Mouse (Mus musculus): Measurements from ENCODE around the gene Il17f. TPM values are rescaled to one million over a fixed set of nuclear protein-coding genes. Genes with fewer than 3 reads are reported as not detected.
"Not testable (repeated sequence)": the region's sequence is repeated elsewhere in the genome, so short reads cannot be mapped to it uniquely, and the experiment has no call there.

The Il17f gene
- polyA plus RNA-seq, 1 experiment from 2014 or later, result not detected

- no peak for ATAC-seq (ENCODE audit: low FRiP score)
- H3K4me3 ChIP-seq (ENCODE audit: low read depth, low read length), result no peak overlapping the region
- H3K4me1 ChIP-seq (replicated peaks; ENCODE audit: control insufficient read depth, insufficient read depth, low read length), result no peaks in the 10 kb centered on the region
- H3K27me3 ChIP-seq (ENCODE audit: control insufficient read depth, insufficient read depth, low read length), result no peaks in the 10 kb centered on the region
- H3K27ac ChIP-seq (ENCODE audit: low read depth, low read length), result no peak overlapping the region
- no peaks in the 10 kb centered on the region for H3K9me3 ChIP-seq (ENCODE audit: control insufficient read depth, low read length)
- peaks cover 4% of the 10 kb centered on the region; the same call in 1 of the 2 replicates for H3K36me3 ChIP-seq (ENCODE audit: control insufficient read depth, insufficient read depth, low read length)
- H3K4me2 ChIP-seq (replicated peaks; ENCODE audit: low read depth, low read length), result no peak overlapping the region
- 93% methylated on average over 2 of the region's 2 CpGs for WGBS
- H3K9ac ChIP-seq (ENCODE audit: low read depth, low read length), result no peak overlapping the region
- DNase-seq (ENCODE audit: low spot score), result no peak
These were observed 10.9 kb upstream of the Il17f start for GRCm38 (mm10) chr1:20801275-20801674.

DNA sequence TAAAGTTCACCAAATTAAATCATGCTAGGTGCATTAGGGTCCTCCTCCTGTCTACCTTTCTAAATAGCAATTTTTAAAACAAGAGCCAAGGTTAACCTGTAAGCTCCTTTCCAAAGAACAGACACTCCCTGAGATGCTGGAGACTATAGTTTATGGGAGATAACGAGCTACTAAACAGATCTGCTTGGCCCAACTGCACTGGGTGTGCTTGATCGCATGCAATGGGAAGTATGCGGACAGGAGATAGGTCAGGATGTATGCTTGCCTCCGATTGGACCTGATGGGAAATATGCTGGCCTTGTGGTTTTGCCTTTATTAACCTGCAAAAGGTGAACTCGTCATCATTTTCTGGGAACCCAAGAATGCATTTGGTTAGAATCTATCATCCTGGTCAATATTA lies 4.8 kb upstream of the Il17f start:
- Histone ChIP-seq H3K27ac (ENCODE audit: low read depth, low read length) (no peak overlapping the region), H3K4me3 (ENCODE audit: low read depth, low read length) (no peak overlapping the region), H3K9ac (ENCODE audit: low read depth, low read length) (no peak overlapping the region), H3K27me3 (ENCODE audit: control insufficient read depth, insufficient read depth, low read length) (no peaks in the 10 kb centered on the region), H3K36me3 (ENCODE audit: control insufficient read depth, insufficient read depth, low read length) (no peaks in the 10 kb centered on the region), H3K4me1 (replicated peaks; ENCODE audit: control insufficient read depth, insufficient read depth, low read length) (no peaks in the 10 kb centered on the region), H3K4me2 (replicated peaks; ENCODE audit: low read depth, low read length) (no peak overlapping the region), H3K9me3 (ENCODE audit: control insufficient read depth, low read length) (no peaks in the 10 kb centered on the region)
- ATAC-seq (ENCODE audit: low FRiP score) (no peak), DNase-seq (ENCODE audit: low spot score) (no peak)
- WGBS, result 93% methylated on average over 5 of the region's 5 CpGs

DNA sequence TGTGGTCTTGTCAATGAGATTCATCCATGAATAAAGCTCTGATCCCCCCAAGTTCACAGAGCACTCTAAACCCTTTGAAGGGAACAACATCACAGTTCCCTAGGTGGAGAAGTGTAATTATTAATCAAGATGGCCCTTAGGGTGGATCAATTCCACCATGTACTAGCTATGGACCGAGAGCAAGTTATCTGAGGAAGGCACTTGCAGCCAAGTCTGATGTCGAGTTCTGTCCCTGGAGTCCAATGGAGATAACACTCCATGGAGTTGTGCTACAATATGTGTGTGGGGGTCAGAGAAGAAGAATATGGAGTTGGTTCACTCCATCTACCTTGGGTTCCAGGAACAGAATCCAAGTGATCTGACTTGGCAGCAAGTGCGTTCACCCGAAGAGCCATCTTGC lies 4.3 kb upstream of the Il17f start:
- Histone ChIP-seq H3K36me3 (ENCODE audit: control insufficient read depth, insufficient read depth, low read length) (no peaks in the 10 kb centered on the region), H3K4me2 (replicated peaks; ENCODE audit: low read depth, low read length) (no peak overlapping the region), H3K27ac (ENCODE audit: low read depth, low read length) (no peak overlapping the region), H3K4me3 (ENCODE audit: low read depth, low read length) (no peak overlapping the region), H3K4me1 (replicated peaks; ENCODE audit: control insufficient read depth, insufficient read depth, low read length) (no peaks in the 10 kb centered on the region), H3K9ac (ENCODE audit: low read depth, low read length) (no peak overlapping the region), H3K9me3 (ENCODE audit: control insufficient read depth, low read length) (no peaks in the 10 kb centered on the region), H3K27me3 (ENCODE audit: control insufficient read depth, insufficient read depth, low read length) (no peaks in the 10 kb centered on the region)
- ATAC-seq (ENCODE audit: low FRiP score) (no peak), DNase-seq (ENCODE audit: low spot score) (no peak)
- 96% methylated on average over 4 of the region's 4 CpGs for WGBS

DNA sequence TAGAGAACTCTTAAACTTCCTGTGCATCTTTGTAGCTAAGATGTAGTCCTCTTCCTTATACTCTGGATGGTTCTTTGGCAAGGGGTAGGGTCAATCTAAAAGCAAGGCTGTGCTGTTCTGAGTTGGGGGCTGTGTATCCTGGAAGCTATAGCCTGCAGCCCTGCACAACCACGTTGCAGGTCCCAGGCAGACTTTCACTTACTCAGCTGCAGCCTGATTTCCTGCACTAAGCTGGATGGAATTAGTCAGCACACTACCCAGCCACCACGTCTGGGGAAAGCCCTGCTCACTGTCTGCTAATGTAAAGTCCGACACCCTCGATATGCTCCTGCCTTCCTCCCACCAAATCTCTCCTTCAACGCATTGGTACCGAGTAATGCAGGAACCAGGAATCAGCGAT lies 997 bp upstream of the Il17f start:
- no peaks in the 10 kb centered on the region for H3K36me3 ChIP-seq (ENCODE audit: control insufficient read depth, insufficient read depth, low read length)
- no peak overlapping the region for H3K9ac ChIP-seq (ENCODE audit: low read depth, low read length)
- no peaks in the 10 kb centered on the region for H3K9me3 ChIP-seq (ENCODE audit: control insufficient read depth, low read length)
- H3K4me1 ChIP-seq (replicated peaks; ENCODE audit: control insufficient read depth, insufficient read depth, low read length), result no peaks in the 10 kb centered on the region
- no peak overlapping the region for H3K27ac ChIP-seq (ENCODE audit: low read depth, low read length)
- no peak overlapping the region for H3K4me2 ChIP-seq (replicated peaks; ENCODE audit: low read depth, low read length)
- 80% methylated on average over 7 of the region's 7 CpGs for WGBS
- ATAC-seq (ENCODE audit: low FRiP score), result no peak
- no peak for DNase-seq (ENCODE audit: low spot score)
- H3K27me3 ChIP-seq (ENCODE audit: control insufficient read depth, insufficient read depth, low read length), result no peaks in the 10 kb centered on the region
- H3K4me3 ChIP-seq (ENCODE audit: low read depth, low read length), result no peak overlapping the region

DNA sequence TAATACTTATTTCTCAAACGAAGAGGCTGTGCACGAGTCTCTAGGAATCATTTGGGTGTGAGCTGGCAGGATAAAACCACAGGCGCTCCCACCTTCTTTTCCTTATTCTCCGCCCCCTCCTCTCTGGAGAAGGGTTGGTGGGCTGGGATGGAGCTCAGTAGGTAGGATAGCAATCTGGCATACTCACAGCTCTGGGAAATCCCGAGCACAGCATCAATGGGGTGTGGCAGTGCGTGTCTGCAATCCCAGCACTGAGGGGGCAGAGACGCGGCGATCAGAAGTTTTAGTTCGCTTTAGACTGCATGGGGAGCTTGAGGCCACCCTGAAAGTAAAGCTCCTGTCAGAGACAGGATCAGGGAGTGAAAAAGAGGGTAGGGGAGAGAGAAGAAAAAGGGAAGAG lies 2.0 kb downstream of the Il17f start:
- H3K4me1 ChIP-seq (replicated peaks; ENCODE audit: control insufficient read depth, insufficient read depth, low read length), result no peaks in the 10 kb centered on the region
- WGBS, result 46% methylated on average over 10 of the region's 10 CpGs
- H3K9me3 ChIP-seq (ENCODE audit: control insufficient read depth, low read length), result no peaks in the 10 kb centered on the region
- H3K36me3 ChIP-seq (ENCODE audit: control insufficient read depth, insufficient read depth, low read length), result no peaks in the 10 kb centered on the region
- H3K27me3 ChIP-seq (ENCODE audit: control insufficient read depth, insufficient read depth, low read length), result no peaks in the 10 kb centered on the region
- ATAC-seq (ENCODE audit: low FRiP score) (no peak), DNase-seq (ENCODE audit: low spot score) (no peak)
- H3K9ac ChIP-seq (ENCODE audit: low read depth, low read length), result no peak overlapping the region
- H3K4me2 ChIP-seq (replicated peaks; ENCODE audit: low read depth, low read length), result no peak overlapping the region
- H3K4me3 ChIP-seq (ENCODE audit: low read depth, low read length), result no peak overlapping the region
- H3K27ac ChIP-seq (ENCODE audit: low read depth, low read length), result no peak overlapping the region

DNA sequence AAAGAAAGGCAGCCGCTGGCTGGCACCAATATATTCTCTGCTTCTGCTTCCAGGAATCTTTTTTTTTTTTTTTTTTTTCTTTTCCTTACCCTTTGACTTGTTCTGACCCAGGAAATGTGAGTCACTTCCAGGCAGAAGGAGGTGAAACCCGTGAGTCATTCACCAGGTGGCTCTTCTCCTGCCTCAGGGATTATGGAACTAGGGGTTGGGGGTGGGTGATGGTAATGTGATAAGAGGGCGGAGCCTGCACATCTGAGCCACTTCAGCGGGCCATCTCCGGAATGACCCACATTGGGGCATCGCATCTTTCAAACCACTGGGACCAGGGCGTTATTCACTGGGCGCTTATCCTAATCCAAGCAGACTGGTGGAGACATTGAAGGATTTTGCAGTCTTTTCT lies 3.4 kb downstream of the Il17f start:
- no peak for ATAC-seq (ENCODE audit: low FRiP score)
- Histone ChIP-seq H3K4me3 (ENCODE audit: low read depth, low read length) (no peak overlapping the region), H3K4me2 (replicated peaks; ENCODE audit: low read depth, low read length) (no peak overlapping the region), H3K27ac (ENCODE audit: low read depth, low read length) (no peak overlapping the region), H3K27me3 (ENCODE audit: control insufficient read depth, insufficient read depth, low read length) (no peaks in the 10 kb centered on the region), H3K9me3 (ENCODE audit: control insufficient read depth, low read length) (no peaks in the 10 kb centered on the region), H3K4me1 (replicated peaks; ENCODE audit: control insufficient read depth, insufficient read depth, low read length) (no peaks in the 10 kb centered on the region), H3K36me3 (ENCODE audit: control insufficient read depth, insufficient read depth, low read length) (no peaks in the 10 kb centered on the region), H3K9ac (ENCODE audit: low read depth, low read length) (no peak overlapping the region)
- DNase-seq (ENCODE audit: low spot score), result no peak
- 50% methylated on average over 8 of the region's 8 CpGs for WGBS

DNA sequence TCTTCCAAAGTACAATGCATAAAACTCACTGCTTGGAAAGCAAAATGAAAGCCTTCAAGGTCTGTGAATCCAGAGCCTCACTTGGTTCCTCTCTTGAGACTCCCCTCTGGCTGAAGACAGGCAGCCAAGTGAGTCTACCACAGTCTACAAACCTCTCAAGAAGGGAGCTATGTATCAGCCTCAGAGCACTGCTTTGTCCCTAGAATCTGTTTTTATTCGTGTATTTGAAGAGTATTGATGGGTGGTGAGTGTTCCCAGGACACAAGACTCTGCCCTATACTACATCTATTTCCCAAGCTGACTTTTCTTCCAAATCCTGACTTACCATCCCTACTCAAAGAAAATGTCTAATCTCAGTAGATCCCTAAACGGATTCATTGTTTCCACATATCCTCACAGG lies 12.1 kb downstream of the Il17f start:
- no peaks in the 10 kb centered on the region for H3K27me3 ChIP-seq (ENCODE audit: control insufficient read depth, insufficient read depth, low read length)
- DNase-seq (ENCODE audit: low spot score) (no peak), ATAC-seq (ENCODE audit: low FRiP score) (no peak)
- no peak overlapping the region for H3K27ac ChIP-seq (ENCODE audit: low read depth, low read length)
- H3K4me2 ChIP-seq (replicated peaks; ENCODE audit: low read depth, low read length), result no peak overlapping the region
- no peak overlapping the region for H3K4me3 ChIP-seq (ENCODE audit: low read depth, low read length)
- WGBS, result 81% methylated on average over 2 of the region's 2 CpGs
- no peaks in the 10 kb centered on the region for H3K36me3 ChIP-seq (ENCODE audit: control insufficient read depth, insufficient read depth, low read length)
- no peaks in the 10 kb centered on the region for H3K4me1 ChIP-seq (replicated peaks; ENCODE audit: control insufficient read depth, insufficient read depth, low read length)
- H3K9me3 ChIP-seq (ENCODE audit: control insufficient read depth, low read length), result no peaks in the 10 kb centered on the region
- H3K9ac ChIP-seq (ENCODE audit: low read depth, low read length), result no peak overlapping the region

GRCm38 (mm10) chr1:20774026-20774730 lies 16.2 kb downstream of the Il17f start:
- H3K9me3 ChIP-seq (ENCODE audit: control insufficient read depth, low read length); H3K27me3 ChIP-seq (ENCODE audit: control insufficient read depth, insufficient read depth, low read length); H3K9ac ChIP-seq (ENCODE audit: low read depth, low read length); H3K36me3 ChIP-seq (ENCODE audit: control insufficient read depth, insufficient read depth, low read length); H3K27ac ChIP-seq (ENCODE audit: low read depth, low read length); H3K4me1 ChIP-seq (replicated peaks; ENCODE audit: control insufficient read depth, insufficient read depth, low read length); ATAC-seq (ENCODE audit: low FRiP score); DNase-seq (ENCODE audit: low spot score); H3K4me3 ChIP-seq (ENCODE audit: low read depth, low read length); H3K4me2 ChIP-seq (replicated peaks; ENCODE audit: low read depth, low read length): not testable (repeated sequence)
- 89% methylated on average over 4 of the region's 4 CpGs for WGBS

GRCm38 (mm10) chr1:20766526-20766925 lies 23.9 kb downstream of the Il17f start:
- ATAC-seq (ENCODE audit: low FRiP score), result no peak
- Histone ChIP-seq H3K4me2 (replicated peaks; ENCODE audit: low read depth, low read length) (no peak overlapping the region), H3K9ac (ENCODE audit: low read depth, low read length) (no peak overlapping the region), H3K4me1 (replicated peaks; ENCODE audit: control insufficient read depth, insufficient read depth, low read length) (no peaks in the 10 kb centered on the region), H3K27me3 (ENCODE audit: control insufficient read depth, insufficient read depth, low read length) (no peaks in the 10 kb centered on the region), H3K27ac (ENCODE audit: low read depth, low read length) (no peak overlapping the region), H3K36me3 (ENCODE audit: control insufficient read depth, insufficient read depth, low read length) (no peaks in the 10 kb centered on the region), H3K4me3 (ENCODE audit: low read depth, low read length) (no peak overlapping the region), H3K9me3 (ENCODE audit: control insufficient read depth, low read length) (no peaks in the 10 kb centered on the region)
- 88% methylated on average over 6 of the region's 6 CpGs for WGBS
- no peak for DNase-seq (ENCODE audit: low spot score)

Measured in hindbrain, embryonic 11.5 days (tissue).